Mouse (Mus musculus) splenic B cell, adult 2 months (primary cell): ENCODE measurements around the gene Hs6st1.

Experiments used
- DNase-seq: peaks from one replicate; pipeline ENCODE4 v3.0.0-alpha.2; 2011; ENCODE audit warnings: low read depth, low spot score
- H3K27me3 ChIP-seq: 2 replicates; pipeline ENCODE4 v1.6.1; 2012; ENCODE audit warnings: mild to moderate bottlenecking, low read length, moderate library complexity, mixed read lengths; ENCODE audit not compliant: control insufficient read depth, poor library complexity, insufficient read depth, severe bottlenecking
- H3K36me3 ChIP-seq: 2 replicates; pipeline ENCODE4 v1.6.1; 2012; ENCODE audit warnings: mild to moderate bottlenecking, low read length, moderate library complexity, mixed read lengths; ENCODE audit not compliant: control insufficient read depth, poor library complexity, insufficient read depth, severe bottlenecking

The Hs6st1 gene

DNA sequence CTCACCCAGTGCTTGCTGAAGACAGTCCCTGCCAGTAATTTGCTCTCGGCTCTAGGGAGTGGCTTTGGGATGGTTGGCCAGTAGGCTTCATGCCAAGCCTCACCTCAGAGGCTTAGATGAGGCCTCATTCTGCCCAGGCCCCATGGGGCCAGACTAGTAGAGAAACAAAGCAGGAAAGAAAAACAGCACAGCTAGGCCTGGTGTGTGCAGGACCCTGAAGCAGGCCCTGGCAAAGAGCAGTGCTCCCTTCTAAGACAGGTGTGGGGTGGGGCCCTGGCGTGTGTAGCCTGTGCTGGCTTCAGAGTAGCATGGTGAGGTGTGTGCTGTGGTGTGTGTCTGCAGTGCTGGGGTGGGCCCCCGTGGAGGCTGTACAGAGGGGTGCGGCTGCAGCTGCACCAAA is 20.2 kb downstream of the Hs6st1 start:
- peak; percentile 20 for DNase-seq
- H3K36me3 ChIP-seq, result peaks cover 4% of the 10 kb centered on the region
- H3K27me3 ChIP-seq, result no peaks in the 10 kb centered on the region

DNA sequence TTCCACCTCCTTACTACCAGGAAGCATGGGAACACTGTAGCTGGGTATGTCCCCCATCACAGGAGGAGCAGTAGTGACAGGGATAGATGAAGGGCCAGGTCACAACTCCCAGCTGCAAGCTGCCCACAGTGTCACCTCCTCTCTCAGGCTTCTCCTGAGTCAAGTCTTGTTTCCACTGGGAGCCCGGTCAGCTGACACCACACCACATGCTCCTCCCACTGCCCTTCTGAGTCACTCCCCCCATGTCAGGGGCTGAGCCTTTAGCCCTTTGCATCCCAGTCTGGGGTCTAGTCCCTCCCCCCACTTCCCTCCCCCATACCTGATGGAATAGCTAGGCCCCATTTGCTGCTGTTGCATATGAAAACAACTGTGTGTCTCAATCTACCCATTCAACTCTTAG is 21.3 kb downstream of the Hs6st1 start:
- DNase-seq, result no peak
- Histone ChIP-seq H3K27me3 (no peaks in the 10 kb centered on the region), H3K36me3 (peaks cover 4% of the 10 kb centered on the region; the same call in 1 of the 2 replicates)

DNA sequence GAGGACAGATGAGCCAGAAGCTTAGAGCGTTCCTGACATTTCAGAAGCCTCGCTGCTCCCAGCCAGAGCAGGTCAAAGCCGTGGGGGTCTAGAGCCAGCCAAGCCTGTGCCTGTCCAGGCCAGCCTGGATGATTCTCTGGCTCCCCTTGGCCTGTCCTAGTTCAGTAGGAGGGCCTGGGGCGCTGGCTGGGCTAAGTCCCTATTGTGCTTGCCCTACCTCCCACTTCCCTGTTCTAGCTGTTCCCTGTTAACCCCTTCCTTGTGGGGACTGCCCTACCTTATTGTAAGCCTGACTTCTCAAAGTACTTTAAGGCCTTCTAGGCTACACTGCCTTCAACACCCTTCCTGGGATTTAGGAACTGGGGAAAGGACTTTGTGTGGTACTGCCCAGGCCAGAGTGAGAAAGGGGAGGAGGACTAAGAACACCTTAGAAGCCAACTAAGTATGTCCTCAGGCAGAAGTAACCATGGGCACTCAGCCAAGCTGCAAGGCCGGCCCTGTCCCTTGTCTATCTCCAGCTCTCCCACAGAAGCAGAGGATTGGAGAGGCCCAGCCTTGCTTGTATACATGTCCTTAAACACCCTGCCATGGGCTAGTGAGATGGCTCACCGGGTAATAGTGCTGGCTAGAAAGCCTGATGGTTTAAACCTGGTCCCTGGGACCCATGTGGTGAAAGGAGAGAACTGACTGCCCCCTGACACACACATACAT is 22.0 kb downstream of the Hs6st1 start:
- H3K27me3 ChIP-seq, result no peaks in the 10 kb centered on the region

DNA sequence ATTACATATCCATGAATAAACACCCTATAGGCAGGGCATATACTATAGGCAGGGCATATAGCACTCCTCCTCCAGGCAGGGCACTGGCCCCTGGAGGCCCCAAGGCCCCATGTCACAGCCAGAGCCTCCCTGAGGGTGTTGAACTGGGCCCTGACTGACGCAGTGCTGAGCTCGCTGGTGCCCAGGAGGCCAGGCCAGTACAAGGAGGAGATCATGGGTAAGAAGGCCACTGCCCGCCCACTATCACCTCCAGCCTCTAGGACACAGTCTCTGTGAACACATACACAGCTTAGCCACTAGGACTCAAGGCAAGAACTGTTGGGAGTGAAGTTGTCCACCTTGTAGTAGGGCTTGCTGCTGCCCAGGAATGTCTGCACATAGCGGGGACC is 22.5 kb downstream of the Hs6st1 start:
- Histone ChIP-seq H3K36me3 (peaks cover 5% of the 10 kb centered on the region; the same call in 1 of the 2 replicates), H3K27me3 (no peaks in the 10 kb centered on the region)
- no peak for DNase-seq

More for the DNA sequence above, 22.0 kb downstream of the Hs6st1 start:
- peaks cover 5% of the 10 kb centered on the region; the same call in 1 of the 2 replicates for H3K36me3 ChIP-seq
- DNase-seq, result no peak

DNA sequence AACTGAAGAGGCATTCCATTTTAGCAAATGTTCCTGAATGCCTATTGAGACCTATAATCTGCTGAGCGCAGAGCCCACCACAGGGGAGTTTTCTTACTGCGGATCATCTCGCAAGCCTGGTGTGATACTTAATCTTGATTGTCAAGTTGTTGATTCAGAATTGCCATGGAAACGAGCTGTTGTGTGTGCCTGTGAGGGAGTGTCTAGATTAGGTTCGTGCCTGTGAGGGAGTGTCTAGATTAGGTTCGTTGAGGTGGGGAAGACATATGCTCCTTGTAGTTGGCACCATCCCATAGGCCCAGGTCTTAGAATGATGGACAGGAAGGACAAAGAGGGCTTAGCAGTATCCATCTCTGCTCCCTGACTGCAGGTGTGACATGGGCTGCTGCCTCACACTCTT is 23.0 kb downstream of the Hs6st1 start:
- H3K36me3 ChIP-seq, result peaks cover 5% of the 10 kb centered on the region; the same call in 1 of the 2 replicates
- no peaks in the 10 kb centered on the region for H3K27me3 ChIP-seq
- no peak for DNase-seq

DNA sequence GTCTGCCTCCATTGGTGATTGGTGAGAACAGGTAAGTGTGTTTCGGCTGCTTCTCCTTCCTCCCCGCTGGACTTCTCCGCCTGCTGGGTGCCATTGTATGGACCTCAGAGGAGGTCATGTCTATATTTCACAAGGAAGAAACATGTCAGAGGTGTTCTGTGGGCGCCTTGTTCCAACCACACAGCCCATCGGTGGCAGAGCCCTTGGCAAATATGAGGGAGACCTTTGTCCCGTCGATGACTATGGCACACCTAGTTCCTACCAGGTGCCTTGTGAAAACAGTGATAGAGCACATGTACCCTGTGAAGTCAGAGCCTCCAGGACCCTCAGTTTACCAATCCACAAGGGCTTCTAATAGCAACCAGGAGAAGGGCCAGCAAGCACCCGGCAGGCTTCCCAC is 25.5 kb downstream of the Hs6st1 start:
- DNase-seq, result no peak
- peaks cover 5% of the 10 kb centered on the region; the same call in 1 of the 2 replicates for H3K36me3 ChIP-seq
- H3K27me3 ChIP-seq, result no peaks in the 10 kb centered on the region

DNA sequence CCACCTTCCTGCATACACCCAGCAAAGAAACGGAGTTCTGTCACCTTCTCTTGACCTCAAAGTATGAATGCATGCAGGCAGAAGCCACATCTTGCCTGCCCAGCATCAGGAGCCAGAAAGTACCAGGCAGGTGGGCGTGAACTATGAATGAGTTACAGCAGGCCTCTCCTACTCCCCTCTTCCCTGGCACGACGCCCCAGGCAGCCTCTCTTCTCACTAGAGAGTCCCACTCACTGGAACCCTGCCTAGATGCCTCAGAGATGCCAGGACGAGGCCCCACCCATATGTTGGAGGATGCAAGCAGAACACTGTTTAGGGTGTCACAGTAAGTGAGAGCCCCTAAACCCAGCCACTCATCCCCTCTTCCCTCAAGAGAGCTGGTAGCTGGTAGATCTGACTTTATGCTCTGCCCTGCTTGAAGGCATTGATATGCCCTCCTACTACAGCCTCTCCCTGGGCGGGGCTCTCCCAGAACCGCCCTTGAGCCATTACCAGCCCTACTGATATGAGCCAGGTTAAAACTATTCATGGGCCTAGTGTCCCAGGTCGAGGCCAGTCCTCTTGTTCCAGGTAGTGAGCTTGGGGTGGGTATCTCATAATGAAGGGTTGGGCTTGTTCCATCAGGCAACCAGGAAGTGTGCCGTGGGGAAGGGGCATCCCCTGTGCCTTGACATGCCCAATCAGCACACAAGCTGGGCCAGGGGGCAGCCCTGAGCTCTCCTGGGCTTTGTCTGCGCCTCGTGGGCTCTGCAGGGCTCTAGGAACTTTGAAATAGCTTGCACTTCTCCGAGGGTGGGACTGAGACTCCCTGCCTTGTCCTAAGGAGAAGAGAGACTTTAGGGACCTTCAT is 27.4 kb downstream of the Hs6st1 start:
- Histone ChIP-seq H3K27me3 (no peaks in the 10 kb centered on the region), H3K36me3 (peaks cover 3% of the 10 kb centered on the region; the same call in 1 of the 2 replicates)
- no peak for DNase-seq

DNA sequence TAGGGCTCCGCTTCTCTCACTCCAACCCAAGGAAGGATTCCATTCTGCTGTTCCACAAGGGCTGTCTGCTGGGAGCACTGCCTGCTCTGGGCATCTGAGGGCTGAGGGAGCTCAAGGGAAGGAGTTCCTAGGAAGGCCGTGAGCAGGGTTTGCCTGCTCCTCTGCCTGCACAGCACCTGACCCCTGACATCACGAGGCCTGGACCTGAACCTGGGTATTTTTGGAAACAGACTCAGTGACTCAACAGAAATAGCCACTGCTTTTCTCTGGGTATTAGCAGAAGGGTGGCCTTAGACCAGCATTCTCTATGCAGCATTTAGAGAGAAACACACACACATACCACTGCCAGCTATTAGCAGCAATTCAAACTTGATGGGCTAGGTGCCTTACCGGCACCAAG is 30.2 kb downstream of the Hs6st1 start:
- Histone ChIP-seq H3K27me3 (no peaks in the 10 kb centered on the region), H3K36me3 (peaks cover 3% of the 10 kb centered on the region; the same call in 1 of the 2 replicates)
- no peak for DNase-seq

DNA sequence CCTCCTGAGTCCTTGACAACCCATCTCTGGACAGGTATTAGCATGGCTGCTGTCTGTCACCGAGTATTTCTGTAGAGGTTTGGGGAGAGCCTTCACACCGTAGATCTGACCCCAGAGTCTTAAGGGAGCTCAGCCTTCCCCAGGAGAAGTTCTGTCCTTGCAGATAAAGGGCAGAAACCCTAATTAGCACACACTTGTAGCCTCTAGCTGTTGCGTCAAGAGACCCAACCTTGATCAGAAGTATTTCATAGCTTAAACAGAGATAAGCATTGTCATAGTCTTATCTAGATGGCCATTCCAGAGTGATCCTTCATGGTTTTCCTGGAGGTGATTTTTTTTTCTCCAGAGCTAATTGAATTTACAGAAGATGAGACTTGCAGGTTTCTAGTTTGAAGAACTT is 32.2 kb downstream of the Hs6st1 start:
- Histone ChIP-seq H3K36me3 (no peaks in the 10 kb centered on the region; the same call in none of the 2 replicates), H3K27me3 (no peaks in the 10 kb centered on the region)
- DNase-seq, result no peak

DNA sequence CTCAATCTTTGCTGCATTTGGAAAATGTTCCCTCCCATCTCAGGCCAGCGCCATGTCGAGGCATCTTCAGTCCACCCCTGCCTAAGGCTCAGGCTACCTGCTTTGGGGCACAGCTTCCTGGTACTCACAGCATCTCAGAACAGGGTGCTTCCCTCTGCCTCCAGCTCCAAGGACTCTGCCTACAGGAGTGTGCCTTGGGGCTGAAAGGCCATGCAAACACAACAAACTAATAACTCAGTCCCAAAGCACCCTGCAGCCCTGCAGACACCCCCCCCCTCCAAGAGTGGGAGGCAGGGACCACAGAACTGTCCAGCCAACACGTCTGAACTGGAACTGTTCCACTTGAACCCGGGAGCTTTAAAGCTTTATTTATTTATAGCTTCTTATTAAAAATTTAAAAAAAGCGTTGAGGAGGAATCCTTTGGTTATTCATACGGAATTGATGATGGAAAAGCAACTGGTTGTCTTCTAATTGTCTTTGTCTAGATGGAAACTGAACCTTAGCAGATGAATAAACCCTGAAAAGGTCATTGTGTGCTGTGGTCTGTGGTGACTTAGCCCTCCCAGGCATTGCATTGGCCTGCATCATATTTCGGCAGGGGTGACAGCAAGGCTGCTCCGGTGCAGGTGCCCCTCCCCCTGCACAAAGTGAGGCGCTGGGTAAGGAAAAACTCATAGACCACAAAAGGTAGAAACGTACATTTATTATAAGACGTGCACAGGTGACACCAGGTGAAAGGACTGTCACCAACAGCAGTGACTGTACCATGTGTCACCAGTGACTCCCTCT is 37.9 kb downstream of the Hs6st1 start:
- Histone ChIP-seq H3K27me3 (no peaks in the 10 kb centered on the region), H3K36me3 (peaks cover 1% of the 10 kb centered on the region; the same call in 1 of the 2 replicates)
- DNase-seq, result no peak

DNA sequence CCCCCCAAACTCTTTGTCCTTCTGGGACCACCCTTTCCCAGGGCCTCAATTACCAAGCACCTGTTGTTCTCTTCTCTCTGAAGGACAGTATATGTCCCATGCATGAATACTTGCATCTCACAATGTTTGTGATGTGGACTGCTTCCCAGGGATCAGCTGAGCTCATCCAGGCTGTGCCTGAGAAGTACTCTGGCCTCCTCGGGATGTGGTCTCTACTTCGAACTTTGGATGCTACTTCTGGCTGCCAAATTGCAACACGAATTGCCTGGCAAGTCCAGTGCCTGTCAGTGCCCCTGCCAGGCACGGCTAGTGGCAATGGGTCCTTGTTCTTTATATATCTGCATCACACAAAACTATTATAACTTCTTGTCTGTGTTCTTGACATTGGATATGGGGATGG is 41.8 kb downstream of the Hs6st1 start:
- H3K27me3 ChIP-seq, result no peaks in the 10 kb centered on the region
- H3K36me3 ChIP-seq, result peaks cover 1% of the 10 kb centered on the region; the same call in 1 of the 2 replicates
- no peak for DNase-seq

DNA sequence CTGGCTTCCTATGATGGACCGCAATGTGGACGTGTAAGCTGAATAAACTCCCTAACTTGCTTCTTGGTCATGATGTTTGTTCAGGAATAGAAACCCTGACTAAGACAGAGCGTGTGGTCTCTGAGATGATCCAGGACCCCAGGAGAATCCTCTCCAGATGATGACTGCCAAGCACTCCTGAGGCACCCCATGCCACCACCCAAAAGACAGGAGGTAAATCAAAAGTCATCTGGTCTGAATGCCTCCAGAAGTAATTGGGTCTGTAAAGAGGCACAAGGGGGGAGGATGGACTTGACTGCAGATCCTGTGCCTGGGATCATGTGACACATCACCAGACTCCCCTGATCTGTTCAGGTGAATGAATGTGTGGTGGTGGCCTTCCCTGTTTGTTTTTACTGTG is 44.5 kb downstream of the Hs6st1 start:
- DNase-seq, result no peak
- Histone ChIP-seq H3K27me3 (no peaks in the 10 kb centered on the region), H3K36me3 (no peaks in the 10 kb centered on the region)

DNA sequence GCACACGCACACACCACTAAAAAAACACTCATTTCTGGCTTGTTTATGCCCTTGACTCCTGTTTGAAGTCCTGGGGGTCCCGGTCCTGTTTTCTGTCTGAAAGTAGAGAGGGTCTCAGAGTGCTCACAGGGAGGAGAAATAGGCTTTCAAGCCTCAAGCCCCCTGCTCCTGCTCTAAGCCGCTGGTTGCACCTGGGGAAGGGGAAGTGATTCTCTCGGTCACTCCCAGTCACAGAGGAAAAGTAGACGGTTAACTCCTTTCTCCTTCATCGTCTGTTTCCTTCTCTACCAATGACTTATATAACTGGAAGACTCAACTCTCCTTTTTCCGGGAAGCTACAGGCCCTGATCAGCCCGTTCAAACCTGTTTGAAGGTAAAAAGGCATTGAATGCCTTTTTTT is 45.5 kb downstream of the Hs6st1 start:
- H3K36me3 ChIP-seq, result no peaks in the 10 kb centered on the region
- no peaks in the 10 kb centered on the region for H3K27me3 ChIP-seq
- no peak for DNase-seq

DNA sequence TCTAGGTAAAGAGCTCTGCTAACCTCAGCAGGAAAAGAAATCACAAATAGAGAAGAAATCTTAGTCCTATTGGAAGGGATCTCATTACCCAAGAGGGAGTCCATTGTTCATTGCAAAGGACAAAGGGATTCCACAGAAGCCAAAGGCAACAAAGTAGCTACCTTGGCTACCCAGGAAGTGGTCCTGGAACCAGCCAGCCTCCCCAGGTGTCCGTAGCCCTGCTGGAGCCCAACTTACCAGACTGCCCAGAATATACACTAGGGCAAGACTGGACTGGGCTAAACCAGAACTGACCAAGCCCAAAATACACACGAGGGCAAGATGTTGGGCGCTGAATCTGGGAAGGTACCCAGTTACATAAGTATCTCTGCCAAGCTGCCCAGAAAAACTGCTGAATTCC is 46.6 kb downstream of the Hs6st1 start:
- Histone ChIP-seq H3K36me3 (no peaks in the 10 kb centered on the region), H3K27me3 (no peaks in the 10 kb centered on the region)
- no peak for DNase-seq
